Mouse (Mus musculus) c-Kit-positive CD71-positive TER-119-positive erythroid progenitor cells, embryonic 14.5 days (primary cell): ENCODE results near the gene Ncam2.

ENCODE experiments used
- DNase-seq: peaks from one replicate; pipeline ENCODE4 v3.0.0-alpha.2; 2013; ENCODE audit warnings: low spot score

Gene Ncam2

GRCm38 (mm10) chr16:81650286-81650685, 449.8 kb downstream of the Ncam2 start:
- DNase-seq = no peak

DNA sequence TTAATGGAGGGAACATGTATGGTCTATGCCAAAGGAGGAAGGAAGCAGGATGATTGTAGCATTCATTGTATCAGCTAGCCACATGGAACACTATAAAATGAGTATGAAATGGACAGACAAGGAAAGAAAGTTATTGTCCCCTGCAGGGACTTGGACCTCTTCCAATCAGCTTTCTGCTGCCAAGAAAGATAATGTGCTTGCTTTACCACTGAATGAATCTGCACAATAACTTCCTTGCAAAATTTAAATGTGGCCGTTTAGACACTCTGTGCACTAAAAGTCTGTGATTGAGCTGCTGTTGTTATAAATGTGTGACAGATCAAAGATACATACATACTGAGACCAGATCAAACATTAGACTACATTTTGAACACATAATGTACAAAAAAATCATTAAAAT, 451.1 kb downstream of the Ncam2 start:
- no peak for DNase-seq

- no peak for DNase-seq
Measured at GRCm38 (mm10) chr16:81656550-81656949, 456.1 kb downstream of the Ncam2 start.

GRCm38 (mm10) chr16:81673866-81674265, 473.4 kb downstream of the Ncam2 start:
- DNase-seq = no peak

DNA sequence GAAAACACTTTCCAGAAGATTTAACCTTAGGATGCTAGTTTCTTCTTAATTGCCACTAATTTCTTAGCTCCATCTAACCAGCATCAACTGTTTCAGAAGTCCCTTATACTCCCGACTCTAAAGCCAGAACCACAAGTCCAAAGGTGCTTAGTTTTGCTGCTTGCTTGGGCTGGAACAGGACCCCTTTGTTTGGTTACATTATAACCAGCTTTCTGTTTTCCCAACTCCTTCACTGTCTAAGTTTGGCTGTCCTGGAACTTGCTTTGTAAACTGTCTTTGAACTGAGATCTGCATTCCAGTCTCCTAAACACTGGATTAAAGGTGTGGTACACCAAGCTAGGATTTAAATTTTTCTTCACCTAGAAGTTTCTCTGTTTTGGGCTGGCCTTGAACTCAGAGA, 475.0 kb downstream of the Ncam2 start:
- no peak for DNase-seq
